Mouse (Mus musculus) megakaryocyte progenitor cell, adult 5-6 weeks (primary cell): Measurements from ENCODE around the gene Rbm44. TPM values are rescaled to one million over a fixed set of nuclear protein-coding genes. Genes with fewer than 3 reads are reported as not detected.
A peak's percentile ranks its signal among the peaks of the same experiment; 100 is the strongest.

Experiments
- ATAC-seq: replicated peaks from 2 replicates; pipeline ENCODE4 v1.8.0; 2016; ENCODE audit warnings: mild to moderate bottlenecking, moderate TSS enrichment, inconsistent platforms; ENCODE audit not compliant: poor library complexity
- total RNA-seq, 2 experiments: library from RNA; stranded (forward) in 1 of 2; stranded (reverse) in 1 of 2; fragments of 157-497, 149-512 nt in 1 of 2; fragments of 200-1000 nt in 1 of 2; gene quantifications; 2 replicates each; pipeline versions ENCODE4 v1.2.3 to v1.2.4; 2015 to 2017

Gene Rbm44
- total RNA-seq (2015): 3.9 and 5.3 TPM in 2 replicates
- total RNA-seq (2017): 6.4 and 6.5 TPM in 2 replicates

- ATAC-seq: peak; percentile 82
Measured at GRCm38 (mm10) chr1:91144813-91145212, at the start of gene Rbm44. Rbm44 (plus strand) TSS chr1:91145089.

- peak; percentile 37 for ATAC-seq
Measured at GRCm38 (mm10) chr1:91095258-91095657, 49.6 kb upstream of the Rbm44 start.

- ATAC-seq: no peak
Measured at GRCm38 (mm10) chr1:91095853-91096252, 49.0 kb upstream of the Rbm44 start.

GRCm38 (mm10) chr1:91096490-91096889 lies 48.4 kb upstream of the Rbm44 start:
- ATAC-seq: peak; percentile 52

GRCm38 (mm10) chr1:91097283-91097834 lies 47.5 kb upstream of the Rbm44 start:
- ATAC-seq: no peak

- peak; percentile 77 for ATAC-seq
Measured at GRCm38 (mm10) chr1:91098887-91099286, 46.0 kb upstream of the Rbm44 start.

GRCm38 (mm10) chr1:91101709-91102440 lies 43.0 kb upstream of the Rbm44 start:
- no peak for ATAC-seq

GRCm38 (mm10) chr1:91103366-91103983 lies 41.4 kb upstream of the Rbm44 start:
- ATAC-seq: no peak

- ATAC-seq: 0 out of 2 replicates have a peak, but pooled peaks have one; percentile 29
Measured at GRCm38 (mm10) chr1:91107548-91107947, 37.3 kb upstream of the Rbm44 start.

- no peak for ATAC-seq
Measured at GRCm38 (mm10) chr1:91109302-91109701, 35.6 kb upstream of the Rbm44 start.

- no peak for ATAC-seq
Measured at GRCm38 (mm10) chr1:91112171-91112570, 32.7 kb upstream of the Rbm44 start.

GRCm38 (mm10) chr1:91112606-91113005 lies 32.3 kb upstream of the Rbm44 start:
- no peak for ATAC-seq

GRCm38 (mm10) chr1:91122121-91122520 lies 22.8 kb upstream of the Rbm44 start:
- ATAC-seq: no peak

- no peak for ATAC-seq
Measured at GRCm38 (mm10) chr1:91123004-91123403, 21.9 kb upstream of the Rbm44 start.

- ATAC-seq: peak; percentile 55; the same call in 1 of the 2 replicates
Measured at GRCm38 (mm10) chr1:91123466-91123865, 21.4 kb upstream of the Rbm44 start.

GRCm38 (mm10) chr1:91128849-91129248 lies 16.0 kb upstream of the Rbm44 start:
- no peak for ATAC-seq

- no peak for ATAC-seq
Measured at GRCm38 (mm10) chr1:91137036-91137435, 7.9 kb upstream of the Rbm44 start.

- ATAC-seq: peak; percentile 50; the same call in 1 of the 2 replicates
Measured at GRCm38 (mm10) chr1:91151509-91151908, 6.6 kb downstream of the Rbm44 start.

GRCm38 (mm10) chr1:91166798-91167197 lies 21.9 kb downstream of the Rbm44 start:
- ATAC-seq: no peak

GRCm38 (mm10) chr1:91169157-91169556 lies 24.3 kb downstream of the Rbm44 start:
- ATAC-seq: peak; percentile 65

GRCm38 (mm10) chr1:91174796-91175195 lies 29.9 kb downstream of the Rbm44 start:
- peak; percentile 38 for ATAC-seq

GRCm38 (mm10) chr1:91176026-91176425 lies 31.1 kb downstream of the Rbm44 start:
- peak; percentile 62 for ATAC-seq
